Mouse (Mus musculus) spleen, adult 12 weeks (tissue): ENCODE data around the gene Ccdc149.

ENCODE experiments used
- DNase-seq: peaks from one replicate; pipeline ENCODE4 v3.0.0; 2022; ENCODE audit warnings: low spot score

Gene Ccdc149

GRCm38 (mm10) chr5:52440278-52440677 is 31.0 kb downstream of the Ccdc149 start:
- no peak for DNase-seq

GRCm38 (mm10) chr5:52438946-52439345 is 32.4 kb downstream of the Ccdc149 start:
- DNase-seq = no peak

GRCm38 (mm10) chr5:52435533-52435932 is 35.8 kb downstream of the Ccdc149 start:
- DNase-seq = no peak

GRCm38 (mm10) chr5:52431276-52431844 is 40.0 kb downstream of the Ccdc149 start:
- DNase-seq = no peak

- no peak for DNase-seq
These were observed 41.4 kb downstream of the Ccdc149 start for GRCm38 (mm10) chr5:52429731-52430480.

DNA sequence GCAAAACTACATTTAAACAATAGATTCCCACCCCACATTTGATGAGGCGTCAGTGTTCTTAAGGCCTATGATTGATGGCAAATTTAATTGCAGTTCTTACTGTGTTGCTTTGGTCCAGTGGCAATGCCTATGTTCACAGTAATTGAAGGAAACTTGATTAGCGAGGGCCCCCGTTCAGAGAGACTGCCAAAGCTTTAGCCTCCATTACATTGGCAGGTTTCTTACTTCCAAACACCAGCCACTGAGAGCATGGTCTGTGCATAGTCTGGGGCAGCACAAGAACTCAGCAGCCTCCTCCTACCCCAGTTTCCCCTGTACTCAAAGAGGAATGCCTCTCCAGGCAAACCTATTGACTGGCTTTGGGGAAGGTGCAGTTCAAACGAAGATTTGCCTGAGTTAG is 42.7 kb downstream of the Ccdc149 start:
- no peak for DNase-seq

DNA sequence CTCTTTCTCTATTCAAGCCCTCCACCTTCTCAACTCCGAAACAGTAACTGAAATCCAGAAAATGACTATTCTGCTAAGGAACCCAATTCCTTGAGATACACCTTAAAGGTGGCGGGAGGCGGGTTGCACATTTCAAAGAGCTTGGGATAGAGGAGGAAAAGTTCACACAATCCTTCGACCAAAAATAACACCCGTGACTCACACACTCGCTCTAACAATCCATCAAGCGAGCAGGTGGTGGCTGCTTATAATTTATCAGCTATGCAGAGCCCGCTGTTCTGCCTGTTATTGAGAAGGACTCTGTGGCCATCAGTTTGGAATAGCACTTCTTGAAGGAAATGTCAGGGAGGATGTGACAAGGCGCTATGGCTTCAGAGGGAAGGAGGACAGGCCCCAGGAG is 45.5 kb downstream of the Ccdc149 start:
- DNase-seq = no peak

DNA sequence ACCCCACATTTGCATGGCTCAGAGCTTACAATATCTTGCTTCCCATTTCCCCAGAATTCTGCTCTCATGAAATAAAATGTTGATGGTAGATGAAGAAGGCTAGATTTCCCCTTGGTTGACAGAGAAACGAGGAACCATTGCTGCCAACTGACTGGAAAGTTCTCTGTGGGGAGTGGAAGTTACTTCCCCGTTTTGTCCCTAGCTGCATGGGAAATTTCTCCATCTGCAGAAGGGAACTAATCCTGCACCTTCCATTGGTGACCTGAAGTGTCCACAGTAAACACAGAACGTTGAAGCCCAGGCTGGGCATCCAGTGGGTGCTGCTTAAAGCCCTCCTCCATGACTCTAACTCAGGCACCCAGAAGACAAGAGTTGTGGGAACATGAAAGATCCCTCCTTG is 47.4 kb downstream of the Ccdc149 start:
- no peak for DNase-seq

DNA sequence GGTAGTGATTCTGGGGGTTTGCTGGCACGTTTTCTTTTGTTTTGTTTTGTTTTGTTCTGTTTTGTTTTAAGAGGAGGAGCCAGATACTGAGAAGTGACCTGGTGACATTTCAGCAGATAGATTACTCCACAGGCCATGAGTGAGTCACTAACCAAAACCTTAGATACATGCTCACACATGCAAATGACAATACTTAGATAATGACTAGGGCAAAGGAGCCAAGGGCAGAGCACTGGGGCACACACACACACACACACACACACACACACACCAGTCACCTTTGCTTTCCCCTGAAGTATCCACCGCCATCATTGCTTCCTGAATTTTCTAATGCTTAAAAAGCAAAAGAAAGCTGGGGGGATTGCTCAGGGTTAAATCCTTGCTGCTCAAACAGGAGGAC is 54.8 kb downstream of the Ccdc149 start:
- no peak for DNase-seq

- no peak for DNase-seq
These were observed 55.4 kb downstream of the Ccdc149 start for GRCm38 (mm10) chr5:52415917-52416316.

DNA sequence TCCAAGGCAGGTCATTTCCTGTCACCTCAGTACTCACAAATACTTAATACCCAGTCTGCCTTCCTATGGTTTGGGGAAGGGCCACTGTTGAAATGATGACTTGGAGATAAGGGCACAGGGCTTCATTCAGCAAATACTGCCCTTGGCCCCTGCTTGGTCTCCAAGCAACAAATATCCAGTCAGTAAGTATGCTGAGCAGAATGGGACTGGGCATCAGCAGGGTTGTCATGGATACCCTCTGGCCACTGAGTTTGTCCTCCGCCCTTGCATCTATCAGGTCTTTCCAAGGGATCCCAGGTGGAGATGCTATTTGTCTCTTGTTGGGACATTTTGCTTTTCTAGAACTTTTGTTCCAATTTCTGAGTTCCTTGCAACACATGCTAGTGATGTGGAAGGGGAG is 56.1 kb downstream of the Ccdc149 start:
- DNase-seq = no peak

DNA sequence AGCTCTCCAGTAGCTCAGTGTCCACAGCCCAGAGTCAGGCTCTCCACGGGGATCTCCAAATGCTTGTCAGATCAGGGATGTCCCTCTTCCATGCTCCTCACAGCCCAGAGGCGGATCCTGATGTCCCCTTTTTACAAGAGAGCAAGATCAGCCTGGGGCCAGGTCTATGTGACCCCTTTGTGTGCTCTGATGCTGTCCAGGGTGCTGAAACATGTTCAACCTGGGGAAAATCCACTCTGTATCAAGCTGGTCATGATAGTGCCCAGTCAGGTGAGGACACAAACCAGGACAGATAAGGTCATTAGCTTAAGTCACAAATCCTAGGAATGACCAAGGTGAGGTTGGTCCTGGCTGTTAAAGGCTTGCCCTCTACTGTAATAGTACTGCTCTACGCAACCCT is 59.8 kb downstream of the Ccdc149 start:
- DNase-seq = no peak

- DNase-seq = no peak
These were observed 61.1 kb downstream of the Ccdc149 start for GRCm38 (mm10) chr5:52410197-52410596.

GRCm38 (mm10) chr5:52408668-52409315 is 62.5 kb downstream of the Ccdc149 start:
- DNase-seq = no peak

- DNase-seq = no peak
These were observed 66.9 kb downstream of the Ccdc149 start for GRCm38 (mm10) chr5:52404373-52404772.

DNA sequence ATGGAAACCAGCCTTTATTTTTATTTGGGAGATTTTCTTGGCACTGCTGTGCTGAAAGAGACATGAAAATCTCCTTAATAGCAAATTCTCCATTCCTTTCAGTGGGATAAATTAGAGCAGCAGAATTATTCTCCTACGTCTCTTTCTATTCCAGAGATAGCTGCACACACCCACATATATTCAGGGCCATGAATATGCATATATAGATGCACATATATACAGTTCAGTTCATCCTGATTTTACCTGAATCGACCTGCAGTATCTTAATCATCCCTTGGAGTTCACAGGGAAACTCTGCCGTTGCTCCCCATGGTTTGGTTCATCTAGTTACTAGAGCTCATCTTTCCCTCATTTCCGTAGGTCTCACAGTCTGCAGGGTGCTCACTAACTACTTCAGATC is 77.6 kb downstream of the Ccdc149 start:
- no peak for DNase-seq

DNA sequence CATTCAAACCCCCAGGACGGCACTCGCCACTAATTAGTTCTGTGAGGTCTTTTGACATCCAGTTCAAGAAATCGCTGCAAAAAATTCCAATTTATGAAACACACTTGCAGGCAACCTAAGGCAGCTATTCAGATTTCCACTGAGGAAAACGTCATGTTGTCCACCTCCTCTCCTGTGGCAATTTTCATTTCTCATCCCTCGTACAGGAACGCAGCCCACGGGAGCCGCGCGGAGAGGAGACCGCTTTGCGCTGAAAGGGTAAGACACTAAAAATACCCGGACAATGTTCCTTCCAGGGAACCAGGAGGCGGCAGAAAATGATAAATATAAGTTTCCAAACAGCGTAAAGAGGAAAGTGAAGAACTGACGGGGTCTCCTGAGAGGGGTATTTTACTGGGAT is 79.8 kb downstream of the Ccdc149 start:
- DNase-seq = no peak

- DNase-seq = no peak
These were observed 80.9 kb downstream of the Ccdc149 start for GRCm38 (mm10) chr5:52390381-52390780.

DNA sequence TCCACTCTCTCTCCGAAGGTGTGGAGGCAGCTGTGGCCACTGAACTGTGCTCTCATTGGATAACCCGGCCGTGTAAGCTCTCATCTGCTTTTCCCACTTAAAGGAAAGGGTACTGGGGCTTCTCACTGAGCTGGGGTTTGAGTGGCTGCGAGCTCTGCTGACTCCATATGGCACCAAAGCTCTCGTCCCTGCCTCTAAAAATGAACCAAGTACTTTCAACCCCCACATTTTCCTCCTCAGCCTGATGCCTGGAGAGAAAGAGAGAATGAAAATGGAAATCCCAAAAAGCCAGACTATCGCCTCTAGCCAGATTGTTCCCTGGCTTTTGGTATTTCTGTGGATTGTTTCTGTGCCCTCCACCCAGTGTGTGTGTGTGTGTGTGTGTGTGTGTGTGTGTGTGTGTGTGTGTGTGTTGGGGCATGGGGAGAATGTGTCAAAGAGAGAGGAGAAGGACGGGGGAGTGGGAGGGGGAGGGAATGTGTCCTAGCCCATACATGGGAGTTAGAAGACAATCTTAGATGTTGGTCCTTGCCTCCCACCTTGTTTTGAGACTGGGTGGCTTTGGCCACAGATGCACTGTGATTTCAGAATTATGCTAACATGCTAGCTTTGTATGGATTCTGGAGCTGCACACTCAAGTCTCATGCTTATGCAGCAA is 83.1 kb downstream of the Ccdc149 start:
- no peak for DNase-seq

DNA sequence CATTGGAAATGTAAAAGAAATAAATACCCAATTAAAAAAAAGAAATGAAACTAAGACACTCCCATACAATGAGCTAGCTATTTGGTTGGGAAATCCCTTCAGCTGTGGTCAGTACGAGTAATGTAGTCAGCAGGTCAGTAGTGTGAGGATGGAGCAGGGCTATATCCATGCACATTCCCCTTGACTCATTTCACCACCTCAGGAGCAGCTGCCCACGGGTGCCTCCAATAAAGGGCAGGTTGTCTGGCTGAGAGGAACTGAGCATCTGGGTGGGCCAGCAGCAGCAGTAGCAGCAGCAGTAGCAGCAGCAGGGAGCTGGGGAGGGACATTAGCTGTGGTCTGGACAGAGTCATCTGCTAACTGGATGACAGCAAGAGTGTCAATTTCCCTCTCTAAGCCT is 85.3 kb downstream of the Ccdc149 start:
- no peak for DNase-seq

DNA sequence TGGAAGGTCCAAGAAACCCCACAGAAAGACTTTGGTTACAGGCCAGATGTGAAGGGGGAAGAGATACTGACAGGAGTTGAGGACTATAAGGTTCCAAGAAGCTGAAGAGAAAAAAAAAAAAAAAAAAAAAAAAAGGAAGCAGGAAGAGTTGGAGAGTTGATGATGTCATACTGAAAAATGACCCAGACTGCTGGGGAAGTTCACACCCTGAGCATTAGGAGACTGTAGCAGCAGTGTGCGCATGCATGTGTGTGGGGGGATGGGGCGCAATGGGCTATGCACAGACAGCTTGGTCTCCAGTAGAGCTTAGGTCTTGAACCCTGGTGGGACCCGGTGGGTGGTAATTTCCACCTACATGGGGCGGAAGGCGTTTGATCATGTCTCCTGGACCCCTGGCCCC is 87.6 kb downstream of the Ccdc149 start:
- no peak for DNase-seq

GRCm38 (mm10) chr5:52382837-52383236 is 88.5 kb downstream of the Ccdc149 start:
- no peak for DNase-seq

GRCm38 (mm10) chr5:52375847-52376246 is 95.5 kb downstream of the Ccdc149 start:
- DNase-seq = no peak
